Mouse (Mus musculus) erythroblast, embryonic 14.5 days (primary cell): ENCODE data around the gene Flrt3.

Experiments used
- GATA1 ChIP-seq: IDR thresholded peaks from 2 replicates; pipeline ENCODE4 v1.6.1; 2012; ENCODE audit warnings: low read length, inconsistent platforms, mixed read lengths
- TAL1 ChIP-seq: IDR thresholded peaks from 3 replicates; pipeline ENCODE4 v1.6.1; 2012; ENCODE audit warnings: low read length, inconsistent platforms, mixed read lengths

DNA sequence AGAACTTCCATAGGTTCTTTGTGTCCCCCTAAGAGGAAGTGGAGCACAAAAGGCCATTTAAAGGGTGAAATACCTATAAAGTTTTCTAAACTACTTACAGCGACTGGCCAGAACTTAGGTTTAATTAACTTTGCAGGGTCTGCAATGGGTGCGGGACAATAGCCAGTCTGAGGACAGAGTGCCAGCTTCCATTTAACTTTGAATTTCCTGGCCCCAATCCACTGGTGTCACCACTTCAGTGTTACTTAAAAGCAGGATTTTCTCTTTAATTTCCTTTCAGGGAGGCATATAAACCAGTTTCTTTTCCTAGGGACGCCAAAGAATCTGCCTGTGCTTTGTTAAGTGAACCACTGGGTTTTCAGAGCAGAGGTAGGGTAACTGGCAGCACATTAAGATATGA, 27.3 kb upstream of the Flrt3 start:
- TF ChIP-seq GATA1 (no peak), TAL1 (no peak)
